Mouse (Mus musculus): ENCODE measurements at regions not wholly inside any gene's neighbourhood (a gene's known extent, or its start where the extent isn't known, plus 50 kb on each side); places are given as distances from the start of the nearest gene placed in this dataset.

- no peaks in the 10 kb centered on the region for H3K9me3 ChIP-seq (ENCODE audit: low read length)
- peaks cover 11% of the 10 kb centered on the region for H3K27me3 ChIP-seq (ENCODE audit: insufficient read depth, low read length)
- H3K4me3 ChIP-seq (replicated peaks; ENCODE audit: low read length) = no peak overlapping the region
- no peaks in the 10 kb centered on the region for H3K36me3 ChIP-seq (ENCODE audit: insufficient read depth, low read length)
- H3K4me1 ChIP-seq (replicated peaks; ENCODE audit: low read depth, low read length) = no peaks in the 10 kb centered on the region
- TF ChIP-seq POU5F1 (IDR thresholded peaks at IDR 0.05; ENCODE audit: borderline replicate concordance, low read length) (no peak), NANOG (IDR thresholded peaks at IDR 0.05; ENCODE audit: borderline replicate concordance, low read length) (no peak), CTCF (conservative IDR thresholded peaks at IDR 0.05; ENCODE audit: low read length) (no peak)
Observed at GRCm38 (mm10) chr6:84431622-84431955, 162.1 kb downstream of the Cyp26b1 start.

- TF ChIP-seq CTCF (conservative IDR thresholded peaks at IDR 0.05; ENCODE audit: low read length) = no peak
- no peak for TF ChIP-seq NANOG (IDR thresholded peaks at IDR 0.05; ENCODE audit: borderline replicate concordance, low read length)
- TF ChIP-seq POU5F1 (IDR thresholded peaks at IDR 0.05; ENCODE audit: borderline replicate concordance, low read length) = no peak
- Histone ChIP-seq H3K9me3 (ENCODE audit: low read length) (no peaks in the 10 kb centered on the region), H3K27me3 (ENCODE audit: insufficient read depth, low read length) (peaks cover 11% of the 10 kb centered on the region), H3K4me1 (replicated peaks; ENCODE audit: low read depth, low read length) (no peaks in the 10 kb centered on the region), H3K4me3 (replicated peaks; ENCODE audit: low read length) (no peak overlapping the region), H3K36me3 (ENCODE audit: insufficient read depth, low read length) (no peaks in the 10 kb centered on the region)
Observed at GRCm38 (mm10) chr6:84430925-84431621, 162.6 kb downstream of the Cyp26b1 start.

GRCm38 (mm10) chr6:84430146-84430545 is 163.6 kb downstream of the Cyp26b1 start:
- H3K27me3 ChIP-seq (ENCODE audit: insufficient read depth, low read length) = peaks cover 11% of the 10 kb centered on the region
- H3K9me3 ChIP-seq (ENCODE audit: low read length) = no peaks in the 10 kb centered on the region
- H3K4me1 ChIP-seq (replicated peaks; ENCODE audit: low read depth, low read length) = no peaks in the 10 kb centered on the region
- no peak for TF ChIP-seq NANOG (IDR thresholded peaks at IDR 0.05; ENCODE audit: borderline replicate concordance, low read length)
- H3K4me3 ChIP-seq (replicated peaks; ENCODE audit: low read length) = no peak overlapping the region
- H3K36me3 ChIP-seq (ENCODE audit: insufficient read depth, low read length) = no peaks in the 10 kb centered on the region

GRCm38 (mm10) chr6:84429247-84429646 is 164.5 kb downstream of the Cyp26b1 start:
- TF ChIP-seq CTCF (conservative IDR thresholded peaks at IDR 0.05; ENCODE audit: low read length) (no peak), NANOG (IDR thresholded peaks at IDR 0.05; ENCODE audit: borderline replicate concordance, low read length) (no peak), POU5F1 (IDR thresholded peaks at IDR 0.05; ENCODE audit: borderline replicate concordance, low read length) (no peak)

GRCm38 (mm10) chr6:84426691-84427090 is 167.0 kb downstream of the Cyp26b1 start:
- peaks cover 11% of the 10 kb centered on the region for H3K27me3 ChIP-seq (ENCODE audit: insufficient read depth, low read length)
- H3K9me3 ChIP-seq (ENCODE audit: low read length) = no peaks in the 10 kb centered on the region
- no peaks in the 10 kb centered on the region for H3K36me3 ChIP-seq (ENCODE audit: insufficient read depth, low read length)
- H3K4me1 ChIP-seq (replicated peaks; ENCODE audit: low read depth, low read length) = peaks cover 11% of the 10 kb centered on the region
- no peak for TF ChIP-seq NANOG (IDR thresholded peaks at IDR 0.05; ENCODE audit: borderline replicate concordance, low read length)
- H3K4me3 ChIP-seq (replicated peaks; ENCODE audit: low read length) = no peak overlapping the region

More at GRCm38 (mm10) chr6:84429247-84429646, 164.5 kb downstream of the Cyp26b1 start:
- Histone ChIP-seq H3K27me3 (ENCODE audit: insufficient read depth, low read length) (peaks cover 11% of the 10 kb centered on the region), H3K4me3 (replicated peaks; ENCODE audit: low read length) (no peak overlapping the region), H3K36me3 (ENCODE audit: insufficient read depth, low read length) (no peaks in the 10 kb centered on the region), H3K4me1 (replicated peaks; ENCODE audit: low read depth, low read length) (no peaks in the 10 kb centered on the region), H3K9me3 (ENCODE audit: low read length) (no peaks in the 10 kb centered on the region)

- H3K27me3 ChIP-seq (ENCODE audit: insufficient read depth, low read length) = peaks cover 4% of the 10 kb centered on the region
- TF ChIP-seq CTCF (conservative IDR thresholded peaks at IDR 0.05; ENCODE audit: low read length) = peak; percentile 60
- TF ChIP-seq NANOG (IDR thresholded peaks at IDR 0.05; ENCODE audit: borderline replicate concordance, low read length) = no peak
Observed at GRCm38 (mm10) chr6:84425823-84426222, 167.9 kb downstream of the Cyp26b1 start.

GRCm38 (mm10) chr6:84422946-84423345 is 170.8 kb downstream of the Cyp26b1 start:
- H3K36me3 ChIP-seq (ENCODE audit: insufficient read depth, low read length) = no peaks in the 10 kb centered on the region
- TF ChIP-seq NANOG (IDR thresholded peaks at IDR 0.05; ENCODE audit: borderline replicate concordance, low read length) (no peak), POU5F1 (IDR thresholded peaks at IDR 0.05; ENCODE audit: borderline replicate concordance, low read length) (no peak), CTCF (conservative IDR thresholded peaks at IDR 0.05; ENCODE audit: low read length) (no peak)
- no peak overlapping the region for H3K4me3 ChIP-seq (replicated peaks; ENCODE audit: low read length)
- H3K4me1 ChIP-seq (replicated peaks; ENCODE audit: low read depth, low read length) = peaks cover 11% of the 10 kb centered on the region
- H3K27me3 ChIP-seq (ENCODE audit: insufficient read depth, low read length) = no peaks in the 10 kb centered on the region; the same call in 1 of the 2 replicates
- no peaks in the 10 kb centered on the region for H3K9me3 ChIP-seq (ENCODE audit: low read length)

More at GRCm38 (mm10) chr6:84425823-84426222, 167.9 kb downstream of the Cyp26b1 start:
- H3K36me3 ChIP-seq (ENCODE audit: insufficient read depth, low read length) = no peaks in the 10 kb centered on the region
- H3K4me3 ChIP-seq (replicated peaks; ENCODE audit: low read length) = no peak overlapping the region
- no peaks in the 10 kb centered on the region for H3K9me3 ChIP-seq (ENCODE audit: low read length)
- peaks cover 11% of the 10 kb centered on the region for H3K4me1 ChIP-seq (replicated peaks; ENCODE audit: low read depth, low read length)

GRCm38 (mm10) chr6:84419691-84420090 is 174.0 kb downstream of the Cyp26b1 start:
- Histone ChIP-seq H3K4me3 (replicated peaks; ENCODE audit: low read length) (no peak overlapping the region), H3K27me3 (ENCODE audit: insufficient read depth, low read length) (no peaks in the 10 kb centered on the region), H3K9me3 (ENCODE audit: low read length) (no peaks in the 10 kb centered on the region), H3K4me1 (replicated peaks; ENCODE audit: low read depth, low read length) (peaks cover 11% of the 10 kb centered on the region), H3K36me3 (ENCODE audit: insufficient read depth, low read length) (no peaks in the 10 kb centered on the region)
- no peak for TF ChIP-seq NANOG (IDR thresholded peaks at IDR 0.05; ENCODE audit: borderline replicate concordance, low read length)
- TF ChIP-seq POU5F1 (IDR thresholded peaks at IDR 0.05; ENCODE audit: borderline replicate concordance, low read length) = no peak
- TF ChIP-seq CTCF (conservative IDR thresholded peaks at IDR 0.05; ENCODE audit: low read length) = no peak

GRCm38 (mm10) chr6:84419281-84419680 is 174.4 kb downstream of the Cyp26b1 start:
- TF ChIP-seq POU5F1 (IDR thresholded peaks at IDR 0.05; ENCODE audit: borderline replicate concordance, low read length) (no peak), NANOG (IDR thresholded peaks at IDR 0.05; ENCODE audit: borderline replicate concordance, low read length) (no peak), CTCF (conservative IDR thresholded peaks at IDR 0.05; ENCODE audit: low read length) (no peak)
- Histone ChIP-seq H3K9me3 (ENCODE audit: low read length) (no peaks in the 10 kb centered on the region), H3K27me3 (ENCODE audit: insufficient read depth, low read length) (no peaks in the 10 kb centered on the region), H3K4me1 (replicated peaks; ENCODE audit: low read depth, low read length) (peaks cover 11% of the 10 kb centered on the region), H3K4me3 (replicated peaks; ENCODE audit: low read length) (no peak overlapping the region), H3K36me3 (ENCODE audit: insufficient read depth, low read length) (no peaks in the 10 kb centered on the region)

Measured in E14TG2a.4 (cell line).